Mouse (Mus musculus) C2C12 (cell line): ENCODE measurements at regions not wholly inside any gene's neighbourhood (a gene's known extent, or its start where the extent isn't known, plus 50 kb on each side); places are given as distances from the start of the nearest gene placed in this dataset.

ENCODE experiments used
- CEBPB ChIP-seq: IDR thresholded peaks from one replicate; pipeline ENCODE4 v1.6.1; 2011; ENCODE audit warnings: low read depth, mild to moderate bottlenecking, control low read depth, moderate library complexity
- CTCF ChIP-seq: IDR thresholded peaks from one replicate; pipeline ENCODE4 v1.5.1; 2011; ENCODE audit not compliant: control insufficient read depth, insufficient read depth, insufficient read length
- MYOG ChIP-seq: IDR thresholded peaks from one replicate; pipeline ENCODE4 v1.6.1; 2011; ENCODE audit not compliant: control insufficient read depth, insufficient read length; ENCODE audit errors: extremely low read depth

DNA sequence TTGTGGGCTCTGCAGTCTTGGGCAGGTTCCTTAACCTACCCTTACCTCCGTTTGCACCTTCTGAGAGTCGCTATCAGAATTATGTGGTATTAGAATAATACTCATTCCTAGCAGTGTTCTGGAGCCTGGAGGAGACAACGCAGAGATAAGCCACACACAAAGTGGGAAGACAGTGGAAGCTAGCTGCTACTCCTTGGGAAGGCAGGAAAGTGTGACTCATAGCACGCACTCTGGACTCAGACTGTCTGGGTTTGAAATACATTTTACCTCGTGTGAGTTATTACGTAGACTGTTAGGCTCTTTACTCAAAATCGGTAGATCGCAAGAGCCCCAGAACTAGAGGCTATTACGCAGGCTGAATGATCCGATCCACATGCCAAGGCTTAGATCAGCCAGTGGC is 66.7 kb upstream of the Cited2 start:
- TF ChIP-seq CTCF = no peak
- no peak for TF ChIP-seq MYOG
- no peak for TF ChIP-seq CEBPB
